Mouse (Mus musculus) c-Kit-positive CD71-positive TER-119-negative erythroid progenitor cells, embryonic 14.5 days (primary cell): Measurements from ENCODE around the gene Gm3020.
"Not testable (repeated sequence)": the region's sequence is repeated elsewhere in the genome, so short reads cannot be mapped to it uniquely, and the experiment has no call there.

Experiments
- DNase-seq: peaks from one replicate; pipeline ENCODE4 v3.0.0-alpha.2; 2013; ENCODE audit warnings: low read depth

Gm3020 gene

GRCm38 (mm10) chr14:3651730-3652129 lies at the start of gene Gm3020:
Gene Gm3020 (plus strand): TSS chr14:3652030.
- not testable (repeated sequence) for DNase-seq

- DNase-seq: not testable (repeated sequence)
Observed at GRCm38 (mm10) chr14:3634212-3634611, 17.6 kb upstream of the Gm3020 start, which contains the start of gene Gm3012. Gene Gm3012 (plus strand): TSS chr14:3634512.

DNA sequence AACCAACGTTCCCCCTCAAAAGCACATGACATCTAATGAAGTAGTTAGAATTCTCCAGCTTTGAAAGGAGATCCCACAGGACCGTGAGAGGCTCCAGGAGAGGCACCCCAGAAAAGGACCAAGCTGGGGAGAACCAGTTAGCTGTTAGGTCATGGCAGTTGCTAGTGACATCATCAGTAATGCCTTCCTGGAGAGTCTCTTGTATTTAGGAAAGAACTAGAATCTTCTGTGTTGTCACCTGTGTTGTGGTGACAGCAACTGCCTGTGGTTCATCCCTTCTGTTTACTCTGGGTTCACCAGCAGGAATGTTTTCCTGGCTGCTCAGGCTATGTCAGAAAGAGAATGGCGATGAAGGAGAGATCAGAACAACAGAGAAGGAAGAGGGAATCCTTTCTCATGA lies 36.7 kb downstream of the Gm3020 start, which contains the start of gene Gm3043:
TSS of gene Gm3043 (plus strand) at position 301 of the 400 bp plus-strand sequence.
- not testable (repeated sequence) for DNase-seq
